Mouse (Mus musculus) spleen, adult 2 months (tissue): ENCODE measurements at regions not wholly inside any gene's neighbourhood (a gene's known extent, or its start where the extent isn't known, plus 50 kb on each side); places are given as distances from the start of the nearest gene placed in this dataset.

Experiments
- CTCF ChIP-seq: fragments of 200-500 bp; IDR thresholded peaks from 2 replicates; pipeline ENCODE4 v1.5.1; 2011; ENCODE audit warnings: mild to moderate bottlenecking, inconsistent platforms; ENCODE audit not compliant: insufficient read depth, insufficient read length, insufficient replicate concordance; ENCODE audit errors: extremely low read depth
- POLR2A ChIP-seq: fragments of 200-500 bp; IDR thresholded peaks from 2 replicates; pipeline ENCODE4 v1.6.1; 2011; ENCODE audit warnings: low read depth, low read length, inconsistent platforms

DNA sequence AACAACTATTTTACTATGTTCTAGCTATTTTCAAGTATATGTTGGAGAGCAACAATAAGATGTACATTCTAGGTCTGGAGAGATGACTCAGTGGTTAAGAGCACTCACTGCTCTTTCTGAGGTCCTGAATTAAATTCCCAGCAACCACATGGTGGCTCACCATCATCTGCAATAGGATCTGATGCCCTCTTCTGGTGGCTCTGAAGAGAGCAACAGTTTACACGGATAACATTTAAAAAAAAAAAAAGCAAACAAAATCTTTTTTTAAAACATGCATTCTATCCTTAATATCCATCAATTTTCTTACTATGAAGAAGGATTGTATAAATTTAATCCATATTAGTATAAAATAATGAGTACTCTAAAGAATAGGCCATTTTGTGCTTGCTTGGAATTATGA, 204.7 kb upstream of the Cxadr start:
- TF ChIP-seq CTCF (no peak), POLR2A (no peak)
